Mouse (Mus musculus) testis, adult 2 months (tissue): ENCODE data around the gene Olfr1262.

Source experiments
- CTCF ChIP-seq: fragments of 200-500 bp; IDR thresholded peaks from 2 replicates; pipeline ENCODE4 v1.5.1; 2012; ENCODE audit warnings: low read depth, mild to moderate bottlenecking, inconsistent platforms, low read length, moderate library complexity; ENCODE audit not compliant: control insufficient read depth, insufficient read depth, insufficient replicate concordance
- POLR2A ChIP-seq: fragments of 200-500 bp; IDR thresholded peaks from 2 replicates; pipeline ENCODE4 v1.6.1; 2012; ENCODE audit warnings: low read depth, mild to moderate bottlenecking, inconsistent platforms, low read length, moderate library complexity; ENCODE audit not compliant: control insufficient read depth

- TF ChIP-seq CTCF = no peak
- no peak for TF ChIP-seq POLR2A
Observed at GRCm38 (mm10) chr2:90035037-90035436, 35.1 kb downstream of the Olfr1262 start, which contains the start of gene Olfr1265.
